Mouse (Mus musculus) small intestine, adult 2 months (tissue): ENCODE measurements around the gene Prr19.

Source experiments
- CTCF ChIP-seq: fragments of 200-500 bp; IDR thresholded peaks from 2 replicates; pipeline ENCODE4 v1.5.1; 2012; ENCODE audit warnings: low read depth, mild to moderate bottlenecking, control low read depth, inconsistent platforms, low read length, moderate library complexity, mixed read lengths; ENCODE audit not compliant: insufficient replicate concordance, insufficient read length; ENCODE audit errors: extremely low read depth
- POLR2A ChIP-seq: fragments of 200-500 bp; IDR thresholded peaks from 2 replicates; pipeline ENCODE4 v1.6.1; 2012; ENCODE audit warnings: low read depth, mild to moderate bottlenecking, control low read depth, inconsistent platforms, low read length, moderate library complexity

- no peak for TF ChIP-seq POLR2A
- no peak for TF ChIP-seq CTCF
Observed at GRCm38 (mm10) chr7:25306614-25306996, 5.4 kb downstream of the Prr19 start.
